Mouse (Mus musculus) gastrocnemius, postnatal 25 days (tissue): Measurements from ENCODE around the gene Phf20. TPM values are rescaled to one million over a fixed set of nuclear protein-coding genes. Genes with fewer than 3 reads are reported as not detected.

Experiments used
- DNase-seq: peaks from one replicate; pipeline ENCODE4 v3.0.0; 2022
- microRNA-seq, 2 experiments: library from miRNA; unstranded; fragments of <30 nt; microRNA quantifications; one replicate each; pipeline ENCODE4 v1.2.0; 2021; ENCODE audit warnings: borderline replicate concordance in 2 of 2
- total RNA-seq, 2 experiments: library from RNA; stranded (reverse); gene quantifications; 1 replicate in 1 of 2; 2 replicates in 1 of 2; pipeline ENCODE4 v1.2.3; 2021

The Phf20 gene
- total RNA-seq, 2 experiments from 2014 or later = 20.1 to 20.8 TPM

- DNase-seq = peak; percentile 80
These were observed 116.1 kb downstream of the Phf20 start, which contains the start of the genes Cnbd2 and Scand1 for GRCm38 (mm10) chr2:156312297-156312897. Gene Cnbd2, plus strand, starts transcription at chr2:156312299. Gene Scand1, minus strand, starts transcription at chr2:156312704.

GRCm38 (mm10) chr2:156313153-156313552 is 116.9 kb downstream of the Phf20 start:
- no peak for DNase-seq

- DNase-seq = no peak
These were observed 118.5 kb downstream of the Phf20 start for GRCm38 (mm10) chr2:156314811-156315210.

GRCm38 (mm10) chr2:156318491-156318890 is 122.2 kb downstream of the Phf20 start:
- DNase-seq = no peak

GRCm38 (mm10) chr2:156321538-156321937 is 125.3 kb downstream of the Phf20 start:
- DNase-seq = no peak

- no peak for DNase-seq
These were observed 127.9 kb downstream of the Phf20 start for GRCm38 (mm10) chr2:156324116-156324588.

GRCm38 (mm10) chr2:156324681-156325080 is 128.4 kb downstream of the Phf20 start:
- DNase-seq = peak; percentile 27

- no peak for DNase-seq
These were observed 134.4 kb downstream of the Phf20 start for GRCm38 (mm10) chr2:156330681-156331080.

- no peak for DNase-seq
These were observed 135.2 kb downstream of the Phf20 start for GRCm38 (mm10) chr2:156331446-156331965.

- no peak for DNase-seq
These were observed 143.8 kb downstream of the Phf20 start for GRCm38 (mm10) chr2:156340078-156340477.

- DNase-seq = no peak
These were observed 148.7 kb downstream of the Phf20 start for GRCm38 (mm10) chr2:156344775-156345532.

GRCm38 (mm10) chr2:156348812-156349211 is 152.5 kb downstream of the Phf20 start:
- DNase-seq = no peak

GRCm38 (mm10) chr2:156349286-156349848 is 153.1 kb downstream of the Phf20 start:
- no peak for DNase-seq

GRCm38 (mm10) chr2:156351243-156351642 is 155.0 kb downstream of the Phf20 start:
- DNase-seq = no peak

GRCm38 (mm10) chr2:156352413-156353165 is 156.3 kb downstream of the Phf20 start:
- no peak for DNase-seq

- peak; percentile 52 for DNase-seq
These were observed 157.0 kb downstream of the Phf20 start for GRCm38 (mm10) chr2:156353265-156353692.

- no peak for DNase-seq
These were observed 159.8 kb downstream of the Phf20 start for GRCm38 (mm10) chr2:156356031-156356430.

Small RNAs within 50 kb of the gene (microRNA-seq; reads per million reads assigned to microRNA genes)
- gene Gm22759 = 0 reads per million in 2 experiments

Other genes with a start within 250 kb of the Phf20 start
- gene Cep250, start 240.0 kb upstream of the Phf20 start, total RNA-seq = 1 to 10 TPM; 3.6 to 5.9 TPM
- under 1 TPM; 0.51 to 0.54 TPM for gene 6430550D23Rik, start 188.5 kb upstream of the Phf20 start, total RNA-seq
- gene Ergic3, start 188.4 kb upstream of the Phf20 start, total RNA-seq = 10 to 100 TPM; 44.6 to 51.7 TPM
- not detected for gene Fer1l4, start 143.5 kb upstream of the Phf20 start, total RNA-seq
- under 1 TPM; 0.13 to 0.31 TPM for gene Spag4, start 131.3 kb upstream of the Phf20 start, total RNA-seq
- 10 to 100 TPM in 1 of 2 experiments, 1 to 10 TPM in 1; 8.2 to 10.9 TPM for gene Cpne1, start 84.5 kb upstream of the Phf20 start, total RNA-seq
- gene Rbm12, start 84.5 kb upstream of the Phf20 start, total RNA-seq = 1 to 10 TPM; 6.3 TPM
- 1 to 10 TPM; 4.9 to 5.6 TPM for gene Gm28036, start 69.4 kb upstream of the Phf20 start, total RNA-seq
- 100 to 1,000 TPM; 206 to 210 TPM for gene Romo1, start 52.4 kb upstream of the Phf20 start, total RNA-seq
- 10 to 100 TPM; 74.2 to 80.6 TPM for gene Nfs1, start 52.3 kb upstream of the Phf20 start, total RNA-seq
- gene Rbm39, start 16.2 kb upstream of the Phf20 start, total RNA-seq = 10 to 100 TPM; 95.5 to 96.8 TPM
- under 1 TPM; 0.84 to 0.91 TPM for gene Cnbd2, start 115.8 kb downstream of the Phf20 start, total RNA-seq
- 10 to 100 TPM; 58.5 to 59.5 TPM for gene Scand1, start 116.2 kb downstream of the Phf20 start, total RNA-seq
- gene Epb41l1, start 224.4 kb downstream of the Phf20 start, total RNA-seq = 1 to 10 TPM; 3.0 to 7.9 TPM